Mouse (Mus musculus) forebrain, embryonic 16.5 days (tissue): ENCODE data around the gene Gpatch8. TPM values are rescaled to one million over a fixed set of nuclear protein-coding genes. Genes with fewer than 3 reads are reported as not detected.

Experiments used
- ATAC-seq: fragments of 200-750 bp; cut with Nextera tagmentation; 2 replicates; pipeline ENCODE4 v1.8.0; 2017; ENCODE audit warnings: mild to moderate bottlenecking, moderate library complexity
- H3K27ac ChIP-seq: fragments of 300-500 bp; sonication (generic); 2 replicates; pipeline ENCODE4 v1.5.1; 2014; ENCODE audit warnings: low read length, control low read depth
- H3K27me3 ChIP-seq: fragments of 300-500 bp; sonication (generic); replicated peaks from 2 replicates; pipeline ENCODE4 v1.6.1; 2014; ENCODE audit warnings: low read length; ENCODE audit not compliant: control insufficient read depth, insufficient read depth
- H3K36me3 ChIP-seq: fragments of 300-500 bp; sonication (generic); 2 replicates; pipeline ENCODE4 v1.6.1; 2014; ENCODE audit not compliant: control insufficient read depth, insufficient read depth
- H3K4me1 ChIP-seq: fragments of 300-500 bp; sonication (generic); replicated peaks from 2 replicates; pipeline ENCODE4 v1.6.1; 2014; ENCODE audit warnings: low read length; ENCODE audit not compliant: control insufficient read depth, insufficient read depth
- H3K4me2 ChIP-seq: fragments of 300-500 bp; sonication (generic); 2 replicates; pipeline ENCODE4 v1.6.1; 2014; ENCODE audit warnings: mild to moderate bottlenecking, low read length, control low read depth
- H3K4me3 ChIP-seq: fragments of 300-500 bp; sonication (generic); replicated peaks from 2 replicates; pipeline ENCODE4 v1.5.1; 2014; ENCODE audit warnings: mild to moderate bottlenecking, low read length, control low read depth
- H3K9ac ChIP-seq: fragments of 300-500 bp; sonication (generic); replicated peaks from 2 replicates; pipeline ENCODE4 v1.6.1; 2014; ENCODE audit warnings: low read depth, low read length, control low read depth
- H3K9me3 ChIP-seq: fragments of 300-500 bp; sonication (generic); 2 replicates; pipeline ENCODE4 v1.6.1; 2016; ENCODE audit warnings: low read length; ENCODE audit not compliant: control insufficient read depth
- WGBS: fragments of 180-500 bp; shearing (Covaris S2); extraction: QIAGEN DNeasy Blood & Tissue Kit; methylation state at CpG from one replicate; pipeline ENCODE4 v1.1.7; 2014; 5-methylcytosine and 5-hydroxymethylcytosine counted together
- polyA plus RNA-seq: library from polyadenylated mRNA; unstranded; fragments of >200 nt; fragmentation: Nextera tagmentation; extraction: Ambion mirVana; gene quantifications from 2 replicates; pipeline ENCODE4 v1.2.1, GENCODE M21; 2015

The Gpatch8 gene
- polyA plus RNA-seq = 66.6 and 88.1 TPM in 2 replicates

GRCm38 (mm10) chr11:102556031-102556715 lies at the start of gene Gpatch8:
Gene Gpatch8 (minus strand): TSS chr11:102556392.
- Histone ChIP-seq H3K9ac (peak within 1 kb of the TSS; percentile 95), H3K36me3 (no peaks in the 10 kb centered on the region), H3K4me1 (peaks cover 24% of the 10 kb centered on the region), H3K27me3 (no peaks in the 10 kb centered on the region), H3K9me3 (no peaks in the 10 kb centered on the region), H3K4me3 (peak within 1 kb of the TSS; percentile 62), H3K27ac (peak within 1 kb of the TSS; percentile 96), H3K4me2 (peak within 1 kb of the TSS; percentile 92)
- WGBS = under 1% methylated on average over 46 of the region's 55 CpGs
- peak; percentile 96 for ATAC-seq

- H3K4me1 ChIP-seq = peaks cover 26% of the 10 kb centered on the region
- peak; percentile 27 for ATAC-seq
These were observed 48.8 kb upstream of the Gpatch8 start for GRCm38 (mm10) chr11:102604777-102605552.

GRCm38 (mm10) chr11:102604010-102604584 lies 47.9 kb upstream of the Gpatch8 start, which contains the start of gene Fzd2:
Gene Fzd2 (plus strand): TSS chr11:102604396.
- WGBS = under 1% methylated on average over 27 of the region's 31 CpGs
- Histone ChIP-seq H3K4me3 (peak within 1 kb of the TSS; percentile 73), H3K27me3 (no peaks in the 10 kb centered on the region), H3K9ac (peak within 1 kb of the TSS; percentile 80), H3K27ac (peak within 1 kb of the TSS; percentile 96), H3K4me2 (peak within 1 kb of the TSS; percentile 71), H3K36me3 (no peaks in the 10 kb centered on the region), H3K9me3 (no peaks in the 10 kb centered on the region), H3K4me1 (peaks cover 18% of the 10 kb centered on the region)
- peak; percentile 93 for ATAC-seq

More at GRCm38 (mm10) chr11:102604777-102605552, 48.8 kb upstream of the Gpatch8 start:
- H3K36me3 ChIP-seq = no peaks in the 10 kb centered on the region
- peak overlapping the region; percentile 71 for H3K4me2 ChIP-seq
- H3K27me3 ChIP-seq = no peaks in the 10 kb centered on the region
- H3K9ac ChIP-seq = peak overlapping the region; percentile 80
- H3K4me3 ChIP-seq = peak overlapping the region; percentile 73
- H3K27ac ChIP-seq = peak overlapping the region; percentile 96
- no peaks in the 10 kb centered on the region for H3K9me3 ChIP-seq
- WGBS = under 1% methylated on average over 64 of the region's 74 CpGs

- Histone ChIP-seq H3K9ac (peak overlapping the region; percentile 40), H3K4me1 (peaks cover 12% of the 10 kb centered on the region), H3K4me2 (peak overlapping the region; percentile 71), H3K9me3 (no peaks in the 10 kb centered on the region), H3K27me3 (no peaks in the 10 kb centered on the region), H3K4me3 (peak overlapping the region; percentile 73), H3K36me3 (no peaks in the 10 kb centered on the region), H3K27ac (peak overlapping the region; percentile 90)
- under 1% methylated on average over 10 of the region's 10 CpGs for WGBS
- peak; percentile 73 for ATAC-seq
These were observed 47.3 kb upstream of the Gpatch8 start for GRCm38 (mm10) chr11:102603496-102603850.

- no peaks in the 10 kb centered on the region for H3K36me3 ChIP-seq
- H3K4me3 ChIP-seq = peak overlapping the region; percentile 73
- H3K27me3 ChIP-seq = no peaks in the 10 kb centered on the region
- H3K9ac ChIP-seq = peak overlapping the region; percentile 40
- peaks cover 7% of the 10 kb centered on the region for H3K4me1 ChIP-seq
- H3K9me3 ChIP-seq = no peaks in the 10 kb centered on the region
- H3K4me2 ChIP-seq = peak overlapping the region; percentile 71
- under 1% methylated on average over 13 of the region's 13 CpGs for WGBS
- no peak for ATAC-seq
- H3K27ac ChIP-seq = peak overlapping the region; percentile 90
These were observed 46.8 kb upstream of the Gpatch8 start for GRCm38 (mm10) chr11:102602816-102603495.

- 92% methylated on average over 3 of the region's 3 CpGs for WGBS
- no peak for ATAC-seq
- Histone ChIP-seq H3K4me1 (peaks cover 8% of the 10 kb centered on the region), H3K4me3 (no peak overlapping the region), H3K4me2 (no peak overlapping the region), H3K27me3 (no peaks in the 10 kb centered on the region), H3K9me3 (no peaks in the 10 kb centered on the region), H3K9ac (no peak overlapping the region), H3K36me3 (no peaks in the 10 kb centered on the region), H3K27ac (no peak overlapping the region)
These were observed 43.7 kb upstream of the Gpatch8 start for GRCm38 (mm10) chr11:102599912-102600311.

GRCm38 (mm10) chr11:102595341-102595820 lies 39.2 kb upstream of the Gpatch8 start:
- Histone ChIP-seq H3K27me3 (no peaks in the 10 kb centered on the region), H3K27ac (no peak overlapping the region), H3K9me3 (no peaks in the 10 kb centered on the region), H3K9ac (no peak overlapping the region), H3K36me3 (no peaks in the 10 kb centered on the region), H3K4me3 (no peak overlapping the region), H3K4me2 (no peak overlapping the region), H3K4me1 (peaks cover 8% of the 10 kb centered on the region)
- 2% methylated on average over 4 of the region's 4 CpGs for WGBS
- no peak for ATAC-seq

GRCm38 (mm10) chr11:102587554-102587953 lies 31.4 kb upstream of the Gpatch8 start:
- no peak overlapping the region for H3K4me3 ChIP-seq
- no peak overlapping the region for H3K4me2 ChIP-seq
- H3K27me3 ChIP-seq = no peaks in the 10 kb centered on the region
- no peaks in the 10 kb centered on the region for H3K36me3 ChIP-seq
- H3K27ac ChIP-seq = no peak overlapping the region
- H3K9ac ChIP-seq = no peak overlapping the region
- 68% methylated on average over 3 of the region's 3 CpGs for WGBS
- no peaks in the 10 kb centered on the region for H3K9me3 ChIP-seq
- H3K4me1 ChIP-seq = no peaks in the 10 kb centered on the region
- ATAC-seq = no peak
